Mouse (Mus musculus): ENCODE data around the gene Olfr228.
"Not testable (repeated sequence)": the region's sequence is repeated elsewhere in the genome, so short reads cannot be mapped to it uniquely, and the experiment has no call there.

The Olfr228 gene

GRCm38 (mm10) chr2:86487286-86487685 is at the start of gene Olfr228:
Gene Olfr228, minus strand, starts transcription at chr2:86487386.
- DNase-seq (ENCODE audit: low spot score) = no peak

GRCm38 (mm10) chr2:86530991-86531390 is 43.8 kb upstream of the Olfr228 start:
- no peak for DNase-seq (ENCODE audit: low spot score)

GRCm38 (mm10) chr2:86508161-86508560 is 21.0 kb upstream of the Olfr228 start, which contains the start of gene Olfr1076:
Gene Olfr1076, plus strand, starts transcription at chr2:86508461.
- DNase-seq (ENCODE audit: low spot score) = no peak

GRCm38 (mm10) chr2:86464442-86465109 is 22.6 kb downstream of the Olfr228 start:
- no peak for DNase-seq (ENCODE audit: low spot score)

- no peak for DNase-seq (ENCODE audit: low spot score)
Measured at GRCm38 (mm10) chr2:86460434-86460833, 26.8 kb downstream of the Olfr228 start.

GRCm38 (mm10) chr2:86456169-86456568 is 31.0 kb downstream of the Olfr228 start, which contains the start of gene Olfr1066:
Gene Olfr1066, minus strand, starts transcription at chr2:86456269.
- DNase-seq (ENCODE audit: low spot score) = no peak

GRCm38 (mm10) chr2:86450491-86450890 is 36.7 kb downstream of the Olfr228 start, which contains the start of gene Olfr1065:
Gene Olfr1065, minus strand, starts transcription at chr2:86450591.
- DNase-seq (ENCODE audit: low spot score) = not testable (repeated sequence)

- DNase-seq (ENCODE audit: low spot score) = not testable (repeated sequence)
Measured at GRCm38 (mm10) chr2:86442101-86442500, 45.1 kb downstream of the Olfr228 start.

Measured in MN1 (cell line).